Mouse (Mus musculus) activated CD4-positive, CD25-positive, alpha-beta regulatory T cell (primary cell): ENCODE results near the gene Timm10b. TPM values are rescaled to one million over a fixed set of nuclear protein-coding genes. Genes with fewer than 3 reads are reported as not detected.

Experiments used
- polyA plus RNA-seq, 2 experiments: library from polyadenylated mRNA; unstranded; fragments of 100-300 nt; shearing (Covaris generic); gene quantifications; one replicate each; pipeline ENCODE4 v1.2.1; 2017

The Timm10b gene
- polyA plus RNA-seq: 100 to 1,000 TPM; 220 to 263 TPM

GRCm38 (mm10) chr7:105639756-105640155 lies at the start of gene Timm10b:
TSS of gene Timm10b (plus strand) at chr7:105640056.

GRCm38 (mm10) chr7:105633127-105633800 lies 6.6 kb upstream of the Timm10b start, which contains the start of gene Trim3:
TSS of gene Trim3 (minus strand) at chr7:105633571.

GRCm38 (mm10) chr7:105640233-105640893 lies 507 bp downstream of the Timm10b start, which contains the start of the genes Arfip2 and Gm45799:
TSS of gene Arfip2 (minus strand) at chr7:105640416.
TSS of gene Gm45799 (plus strand) at chr7:105640552.

GRCm38 (mm10) chr7:105650639-105651435 lies 11.0 kb downstream of the Timm10b start, which contains the start of gene Dnhd1:
TSS of gene Dnhd1 (plus strand) at chr7:105650827.

Other genes starting within 250 kb of the Timm10b start
- 10 to 100 TPM; 18.2 to 23.4 TPM for gene Fam160a2, start 240.0 kb upstream of the Timm10b start, polyA plus RNA-seq
- not detected for gene Cnga4, start 235.5 kb upstream of the Timm10b start, polyA plus RNA-seq
- not detected for gene Cckbr, start 214.3 kb upstream of the Timm10b start, polyA plus RNA-seq
- under 1 TPM in 1 of 2 experiments, not detected in 1; 0.31 TPM for gene Cavin3, start 157.8 kb upstream of the Timm10b start, polyA plus RNA-seq
- 10 to 100 TPM; 31.7 to 63.8 TPM for gene Smpd1, start 85.7 kb upstream of the Timm10b start, polyA plus RNA-seq
- 1 to 10 TPM; 1.8 to 10.0 TPM for gene Apbb1, start 58.4 kb upstream of the Timm10b start, polyA plus RNA-seq
- under 1 TPM; 0.21 to 0.29 TPM for gene Hpx, start 39.9 kb upstream of the Timm10b start, polyA plus RNA-seq
- 1 to 10 TPM; 6.8 to 8.5 TPM for gene Trim3, start 6.5 kb upstream of the Timm10b start, polyA plus RNA-seq
- 10 to 100 TPM; 19.6 to 26.2 TPM for gene Arfip2, start 360 bp downstream of the Timm10b start, polyA plus RNA-seq
- gene Gm45799, start 496 bp downstream of the Timm10b start, polyA plus RNA-seq: 10 to 100 TPM; 10.1 to 13.8 TPM
- gene Dnhd1, start 10.8 kb downstream of the Timm10b start, polyA plus RNA-seq: 1 to 10 TPM; 1.4 to 1.7 TPM
- 100 to 1,000 TPM; 196 to 202 TPM for gene Ilk, start 96.5 kb downstream of the Timm10b start, polyA plus RNA-seq
- 10 to 100 TPM; 30.5 to 34.8 TPM for gene Rrp8, start 97.3 kb downstream of the Timm10b start, polyA plus RNA-seq
- gene Taf10, start 104.3 kb downstream of the Timm10b start, polyA plus RNA-seq: 100 to 1,000 TPM; 367 to 382 TPM
- 100 to 1,000 TPM; 102 to 109 TPM for gene Tpp1, start 112.2 kb downstream of the Timm10b start, polyA plus RNA-seq
- under 1 TPM in 1 of 2 experiments, not detected in 1; 0.14 TPM for gene Dchs1, start 147.6 kb downstream of the Timm10b start, polyA plus RNA-seq
- gene Mrpl17, start 171.0 kb downstream of the Timm10b start, polyA plus RNA-seq: 100 to 1,000 TPM; 118 to 182 TPM